In genomic region chr2:151916061-151916831, GRCm38 (mm10) we compare ENCODE assay signal across 8 mouse cellular contexts. TPM values are rescaled to one million over a fixed set of nuclear protein-coding genes. Genes with fewer than 3 reads are reported as not detected.
DNase-seq lines count a peak whose midpoint lies in the region; ATAC-seq lines count a peak whose summit lies in the region.

No protein-coding gene starts in this region.

- H3K27ac ChIP-seq in intestine, embryonic 16.5 days (ENCODE audit: low read length) = no peak overlapping the region
- no peak overlapping the region for H3K27ac ChIP-seq in forebrain, embryonic 14.5 days (ENCODE audit: low read depth, low read length)

- peaks cover 11% of the 10 kb centered on the region for H3K4me1 ChIP-seq in intestine, embryonic 16.5 days (ENCODE audit: control insufficient read depth, insufficient read depth, low read length)
- no peaks in the 10 kb centered on the region for H3K4me1 ChIP-seq in forebrain, embryonic 14.5 days (ENCODE audit: control insufficient read depth, insufficient read depth, low read length)

- peak; percentile 77 for DNase-seq in Muller cell, postnatal 12 days (ENCODE audit: inconsistent ontology term)
- peak; percentile 81 for DNase-seq in adrenal gland, adult 2 months
- DNase-seq in gastrocnemius, postnatal 14 days = peak; percentile 67
- peak; percentile 74 to 83 for DNase-seq in kidney, postnatal 4 days
- no peak for DNase-seq in spleen, adult 18-20 months
- no peak for DNase-seq in forebrain, embryonic 14.5 days (ENCODE audit: low spot score)
- DNase-seq in thymus, postnatal 14 days = no peak

- no peak for ATAC-seq in intestine, embryonic 16.5 days
- no peak for ATAC-seq in forebrain, embryonic 14.5 days

- H3K9me3 ChIP-seq in intestine, embryonic 16.5 days (ENCODE audit: control insufficient read depth, low read length) = no peaks in the 10 kb centered on the region
- no peaks in the 10 kb centered on the region for H3K9me3 ChIP-seq in forebrain, embryonic 14.5 days (replicated peaks; ENCODE audit: control insufficient read depth, low read length)

- no peak overlapping the region for H3K9ac ChIP-seq in intestine, embryonic 16.5 days (ENCODE audit: low read depth, low read length)
- H3K9ac ChIP-seq in forebrain, embryonic 14.5 days (ENCODE audit: low read length) = no peak overlapping the region

- WGBS in intestine, embryonic 16.5 days = 28% methylated on average over 13 of the region's 13 CpGs
- 83% methylated on average over 13 of the region's 13 CpGs for WGBS in forebrain, embryonic 14.5 days

- intact Hi-C loops in gastrocnemius, postnatal 14 days (cut with DNase I; ENCODE audit: low total_unique reads) = no loop called here

- no peak overlapping the region for H3K4me3 ChIP-seq in intestine, embryonic 16.5 days (ENCODE audit: low read length)
- no peak overlapping the region for H3K4me3 ChIP-seq in forebrain, embryonic 14.5 days (ENCODE audit: low read depth, low read length)

- H3K36me3 ChIP-seq in intestine, embryonic 16.5 days (ENCODE audit: control insufficient read depth, insufficient read depth, low read length) = no peaks in the 10 kb centered on the region
- H3K36me3 ChIP-seq in forebrain, embryonic 14.5 days (ENCODE audit: control insufficient read depth, insufficient read depth, low read length) = no peaks in the 10 kb centered on the region

- H3K4me2 ChIP-seq in intestine, embryonic 16.5 days (ENCODE audit: low read depth, low read length) = no peak overlapping the region
- H3K4me2 ChIP-seq in forebrain, embryonic 14.5 days (ENCODE audit: low read length) = no peak overlapping the region

- 0 out of 2 replicates have a peak, but pooled peaks cover 3% of the 10 kb centered on the region for H3K27me3 ChIP-seq in intestine, embryonic 16.5 days (replicated peaks; ENCODE audit: control insufficient read depth, insufficient read depth, low read length)
- no peaks in the 10 kb centered on the region for H3K27me3 ChIP-seq in forebrain, embryonic 14.5 days (replicated peaks; ENCODE audit: control insufficient read depth, insufficient read depth, low read length)

RNA-seq across cellular contexts. Expression of gene Angpt4, which starts 5.2 kb away (rescaled TPM):
- 1 to 10 TPM in 1 of 2 experiments, under 1 TPM in 1; 0.63 to 1.6 TPM for total RNA-seq in adrenal gland, adult 2 months (2021)
- polyA plus RNA-seq in adrenal gland, adult 2 months (2012; rRNA removed) = 1.1 and 1.9 TPM in 2 replicates
- under 1 TPM in 1 of 2 experiments, not detected in 1; 0.12 TPM for total RNA-seq in gastrocnemius, postnatal 14 days (2021)
- polyA plus RNA-seq in intestine, embryonic 16.5 days (2015; fragmentation: Nextera tagmentation; extraction: Ambion mirVana) = 0.89 and 1.0 TPM in 2 replicates
- 0.21 TPM in 1 of 2 replicates, not detected in the other for polyA plus RNA-seq in forebrain, embryonic 14.5 days (2014; fragmentation: Nextera tagmentation; extraction: Ambion mirVana)

Comparison
In these comparisons a context has a peak if more than half of its experiments do, and no peak if none do; other contexts are left out.
1. DNase-seq: peak in Muller cell, postnatal 12 days (single experiment), adrenal gland, adult 2 months (single experiment), gastrocnemius, postnatal 14 days (single experiment) and kidney, postnatal 4 days (2 of 2); none in spleen, adult 18-20 months (0 of 2), forebrain, embryonic 14.5 days (single experiment) and thymus, postnatal 14 days (single experiment).